Mouse (Mus musculus) ES-E14 (cell line): ENCODE measurements at regions not wholly inside any gene's neighbourhood (a gene's known extent, or its start where the extent isn't known, plus 50 kb on each side); places are given as distances from the start of the nearest gene placed in this dataset.

Experiments
- HCFC1 ChIP-seq: IDR thresholded peaks from 2 replicates; pipeline ENCODE4 v1.6.1; 2012; ENCODE audit warnings: low read length, inconsistent platforms, borderline replicate concordance; ENCODE audit not compliant: insufficient read depth
- MAFK ChIP-seq: IDR thresholded peaks from 2 replicates; pipeline ENCODE4 v1.6.1; 2014; ENCODE audit warnings: mild to moderate bottlenecking, low read depth, low read length, inconsistent platforms; ENCODE audit not compliant: insufficient read depth
- ZC3H11A ChIP-seq: IDR thresholded peaks from 2 replicates; pipeline ENCODE4 v1.6.1; 2012; ENCODE audit warnings: low read depth, mild to moderate bottlenecking, inconsistent platforms, low read length, borderline replicate concordance
- ZNF384 ChIP-seq: IDR thresholded peaks from 2 replicates; pipeline ENCODE4 v1.6.1; 2012; ENCODE audit warnings: low read depth, low read length, inconsistent platforms

GRCm38 (mm10) chr13:102295079-102295478, 398.3 kb upstream of the Cd180 start:
- no peak for TF ChIP-seq ZNF384
- no peak for TF ChIP-seq ZC3H11A
- no peak for TF ChIP-seq MAFK
- TF ChIP-seq HCFC1 = no peak
